Mouse (Mus musculus): ENCODE data around the gene Rprd1b. TPM values are rescaled to one million over a fixed set of nuclear protein-coding genes. Genes with fewer than 3 reads are reported as not detected.
"Not testable (repeated sequence)": the region's sequence is repeated elsewhere in the genome, so short reads cannot be mapped to it uniquely, and the experiment has no call there.

The Rprd1b gene
- polyA plus RNA-seq, 1 experiment from 2014 or later, result 54.2 TPM

- no peak overlapping the region for H3K27ac ChIP-seq
- no peaks in the 10 kb centered on the region for H3K9me3 ChIP-seq (replicated peaks)
- no peak overlapping the region for H3K4me3 ChIP-seq
- 76% methylated on average over 4 of the region's 4 CpGs for WGBS
- no peak overlapping the region for H3K9ac ChIP-seq
- H3K36me3 ChIP-seq (ENCODE audit: poor library complexity, severe bottlenecking), result peaks cover 64% of the 10 kb centered on the region
- no peaks in the 10 kb centered on the region for H3K27me3 ChIP-seq
- no peaks in the 10 kb centered on the region for H3K4me1 ChIP-seq
- no peak overlapping the region for H3K4me2 ChIP-seq
- ATAC-seq, result no peak
Measured at GRCm38 (mm10) chr2:158046186-158046585, 17.9 kb downstream of the Rprd1b start.

GRCm38 (mm10) chr2:158047903-158048302 lies 19.6 kb downstream of the Rprd1b start:
- 73% methylated on average over 3 of the region's 3 CpGs for WGBS
- H3K4me3 ChIP-seq, result no peak overlapping the region
- no peak overlapping the region for H3K4me2 ChIP-seq
- H3K27ac ChIP-seq, result no peak overlapping the region
- no peak for ATAC-seq
- H3K9me3 ChIP-seq (replicated peaks), result no peaks in the 10 kb centered on the region
- no peaks in the 10 kb centered on the region for H3K4me1 ChIP-seq
- no peak overlapping the region for H3K9ac ChIP-seq
- no peaks in the 10 kb centered on the region for H3K27me3 ChIP-seq
- H3K36me3 ChIP-seq (ENCODE audit: poor library complexity, severe bottlenecking), result peaks cover 74% of the 10 kb centered on the region

GRCm38 (mm10) chr2:158048718-158049117 lies 20.4 kb downstream of the Rprd1b start:
- Histone ChIP-seq H3K4me3 (no peak overlapping the region), H3K9me3 (replicated peaks) (no peaks in the 10 kb centered on the region), H3K4me2 (no peak overlapping the region), H3K36me3 (ENCODE audit: poor library complexity, severe bottlenecking) (peaks cover 68% of the 10 kb centered on the region), H3K9ac (no peak overlapping the region), H3K27me3 (no peaks in the 10 kb centered on the region), H3K27ac (no peak overlapping the region), H3K4me1 (no peaks in the 10 kb centered on the region)
- 97% methylated on average over 1 of the region's 1 CpGs for WGBS
- no peak for ATAC-seq

- Histone ChIP-seq H3K4me1 (no peaks in the 10 kb centered on the region), H3K36me3 (ENCODE audit: poor library complexity, severe bottlenecking) (peaks cover 63% of the 10 kb centered on the region), H3K9ac (no peak overlapping the region), H3K4me3 (no peak overlapping the region), H3K27ac (no peak overlapping the region), H3K27me3 (no peaks in the 10 kb centered on the region), H3K9me3 (replicated peaks) (no peaks in the 10 kb centered on the region), H3K4me2 (no peak overlapping the region)
- no peak for ATAC-seq
- WGBS, result 97% methylated on average over 8 of the region's 8 CpGs
Measured at GRCm38 (mm10) chr2:158050116-158050515, 21.8 kb downstream of the Rprd1b start.

GRCm38 (mm10) chr2:158054596-158054995 lies 26.3 kb downstream of the Rprd1b start:
- H3K9ac ChIP-seq, result no peak overlapping the region
- H3K4me2 ChIP-seq, result no peak overlapping the region
- H3K27ac ChIP-seq, result no peak overlapping the region
- peaks cover 70% of the 10 kb centered on the region for H3K36me3 ChIP-seq (ENCODE audit: poor library complexity, severe bottlenecking)
- no peak for ATAC-seq
- 95% methylated on average over 3 of the region's 3 CpGs for WGBS
- H3K9me3 ChIP-seq (replicated peaks), result no peaks in the 10 kb centered on the region
- peaks cover 12% of the 10 kb centered on the region for H3K4me1 ChIP-seq
- H3K4me3 ChIP-seq, result no peak overlapping the region
- no peaks in the 10 kb centered on the region for H3K27me3 ChIP-seq

- H3K9me3 ChIP-seq (replicated peaks); H3K4me2 ChIP-seq; H3K9ac ChIP-seq; H3K27me3 ChIP-seq; H3K4me3 ChIP-seq; ATAC-seq; H3K27ac ChIP-seq: not testable (repeated sequence)
- WGBS, result 93% methylated on average over 8 of the region's 8 CpGs
- Histone ChIP-seq H3K4me1 (peaks cover 15% of the 10 kb centered on the region), H3K36me3 (ENCODE audit: poor library complexity, severe bottlenecking) (peaks cover 71% of the 10 kb centered on the region)
Measured at GRCm38 (mm10) chr2:158055383-158055782, 27.1 kb downstream of the Rprd1b start.

- Histone ChIP-seq H3K9ac (no peak overlapping the region), H3K4me2 (no peak overlapping the region), H3K4me1 (peaks cover 15% of the 10 kb centered on the region), H3K27ac (no peak overlapping the region), H3K4me3 (no peak overlapping the region), H3K36me3 (ENCODE audit: poor library complexity, severe bottlenecking) (peaks cover 76% of the 10 kb centered on the region), H3K9me3 (replicated peaks) (no peaks in the 10 kb centered on the region), H3K27me3 (no peaks in the 10 kb centered on the region)
- ATAC-seq, result no peak
- 84% methylated on average over 3 of the region's 3 CpGs for WGBS
Measured at GRCm38 (mm10) chr2:158057030-158057429, 28.7 kb downstream of the Rprd1b start.

GRCm38 (mm10) chr2:158058534-158058933 lies 30.2 kb downstream of the Rprd1b start:
- ATAC-seq, result no peak
- peaks cover 70% of the 10 kb centered on the region for H3K36me3 ChIP-seq (ENCODE audit: poor library complexity, severe bottlenecking)
- peak overlapping the region; percentile 40; the same call in 1 of the 2 replicates for H3K27ac ChIP-seq
- WGBS, result 74% methylated on average over 10 of the region's 10 CpGs
- H3K9ac ChIP-seq, result no peak overlapping the region
- H3K4me1 ChIP-seq, result peaks cover 15% of the 10 kb centered on the region
- H3K4me3 ChIP-seq, result no peak overlapping the region
- no peak overlapping the region for H3K4me2 ChIP-seq
- no peaks in the 10 kb centered on the region for H3K9me3 ChIP-seq (replicated peaks)
- no peaks in the 10 kb centered on the region for H3K27me3 ChIP-seq

- H3K27ac ChIP-seq, result peak overlapping the region; percentile 52
- 0 out of 2 replicates have a peak, but pooled peaks have one; percentile 24 for ATAC-seq
- peaks cover 69% of the 10 kb centered on the region for H3K36me3 ChIP-seq (ENCODE audit: poor library complexity, severe bottlenecking)
- H3K4me3 ChIP-seq, result no peak overlapping the region
- H3K27me3 ChIP-seq, result no peaks in the 10 kb centered on the region
- H3K4me2 ChIP-seq, result no peak overlapping the region
- peaks cover 15% of the 10 kb centered on the region for H3K4me1 ChIP-seq
- no peaks in the 10 kb centered on the region for H3K9me3 ChIP-seq (replicated peaks)
- no peak overlapping the region for H3K9ac ChIP-seq
- WGBS, result 79% methylated on average over 8 of the region's 8 CpGs
Measured at GRCm38 (mm10) chr2:158059666-158060105, 31.4 kb downstream of the Rprd1b start.

- Histone ChIP-seq H3K4me1 (peaks cover 19% of the 10 kb centered on the region), H3K36me3 (ENCODE audit: poor library complexity, severe bottlenecking) (peaks cover 58% of the 10 kb centered on the region), H3K4me3 (no peak overlapping the region), H3K27ac (no peak overlapping the region), H3K4me2 (no peak overlapping the region), H3K9me3 (replicated peaks) (no peaks in the 10 kb centered on the region), H3K9ac (no peak overlapping the region), H3K27me3 (no peaks in the 10 kb centered on the region)
- WGBS, result 98% methylated on average over 3 of the region's 3 CpGs
- ATAC-seq, result no peak
Measured at GRCm38 (mm10) chr2:158063036-158063435, 34.7 kb downstream of the Rprd1b start.

GRCm38 (mm10) chr2:158064571-158065048 lies 36.3 kb downstream of the Rprd1b start:
- H3K4me1 ChIP-seq, result peaks cover 9% of the 10 kb centered on the region
- no peaks in the 10 kb centered on the region for H3K27me3 ChIP-seq
- no peaks in the 10 kb centered on the region for H3K9me3 ChIP-seq (replicated peaks)
- peaks cover 48% of the 10 kb centered on the region for H3K36me3 ChIP-seq (ENCODE audit: poor library complexity, severe bottlenecking)
- H3K27ac ChIP-seq, result no peak overlapping the region
- H3K4me3 ChIP-seq, result no peak overlapping the region
- WGBS, result 62% methylated on average over 3 of the region's 3 CpGs
- no peak for ATAC-seq
- no peak overlapping the region for H3K4me2 ChIP-seq
- no peak overlapping the region for H3K9ac ChIP-seq

GRCm38 (mm10) chr2:158065064-158065463 lies 36.8 kb downstream of the Rprd1b start:
- no peak overlapping the region for H3K4me3 ChIP-seq
- no peaks in the 10 kb centered on the region for H3K9me3 ChIP-seq (replicated peaks)
- H3K27me3 ChIP-seq, result no peaks in the 10 kb centered on the region
- H3K4me1 ChIP-seq, result peaks cover 6% of the 10 kb centered on the region
- no peak overlapping the region for H3K27ac ChIP-seq
- peaks cover 44% of the 10 kb centered on the region for H3K36me3 ChIP-seq (ENCODE audit: poor library complexity, severe bottlenecking)
- 88% methylated on average over 5 of the region's 5 CpGs for WGBS
- no peak overlapping the region for H3K9ac ChIP-seq
- ATAC-seq, result no peak
- no peak overlapping the region for H3K4me2 ChIP-seq

GRCm38 (mm10) chr2:158066456-158066855 lies 38.2 kb downstream of the Rprd1b start:
- H3K4me1 ChIP-seq, result peaks cover 6% of the 10 kb centered on the region
- no peak overlapping the region for H3K4me3 ChIP-seq
- H3K27me3 ChIP-seq, result no peaks in the 10 kb centered on the region
- H3K4me2 ChIP-seq, result no peak overlapping the region
- no peak for ATAC-seq
- H3K27ac ChIP-seq, result no peak overlapping the region; the same call in 1 of the 2 replicates
- no peaks in the 10 kb centered on the region for H3K9me3 ChIP-seq (replicated peaks)
- peaks cover 45% of the 10 kb centered on the region for H3K36me3 ChIP-seq (ENCODE audit: poor library complexity, severe bottlenecking)
- no peak overlapping the region for H3K9ac ChIP-seq
